Mouse (Mus musculus): ENCODE results near the gene Umad1. TPM values are rescaled to one million over a fixed set of nuclear protein-coding genes. Genes with fewer than 3 reads are reported as not detected.
A peak's percentile ranks its signal among the peaks of the same experiment; 100 is the strongest.

Gene Umad1
- polyA plus RNA-seq, 1 experiment from 2014 or later, result 17.9 TPM

- no peak overlapping the region for H3K27ac ChIP-seq (replicated peaks)
- H3K27me3 ChIP-seq (ENCODE audit: control insufficient read depth, insufficient read depth, low read length), result no peaks in the 10 kb centered on the region
- ATAC-seq (ENCODE audit: low FRiP score, low TSS enrichment) (no peak), DNase-seq (ENCODE audit: low spot score) (no peak)
- no peak overlapping the region for H3K4me3 ChIP-seq (ENCODE audit: low read depth, low read length)
- H3K36me3 ChIP-seq (ENCODE audit: control insufficient read depth, insufficient read depth, low read length), result no peaks in the 10 kb centered on the region
- TF ChIP-seq CTCF (IDR thresholded peaks at IDR 0.05; ENCODE audit: low read depth), result no peak
- no peak for TF ChIP-seq EP300 (optimal IDR thresholded peaks at IDR 0.05)
- no peaks in the 10 kb centered on the region for H3K4me1 ChIP-seq (replicated peaks; ENCODE audit: control insufficient read depth, insufficient read depth)
- no peaks in the 10 kb centered on the region for H3K9me3 ChIP-seq (ENCODE audit: control insufficient read depth, low read length)
- H3K4me2 ChIP-seq (replicated peaks; ENCODE audit: low read depth), result no peak overlapping the region
- H3K9ac ChIP-seq (ENCODE audit: low read length), result no peak overlapping the region
- WGBS, result 55% methylated on average over 2 of the region's 2 CpGs
These were observed 109.2 kb downstream of the Umad1 start for GRCm38 (mm10) chr6:8368198-8368864.

- WGBS, result 58% methylated on average over 3 of the region's 3 CpGs
- no peaks in the 10 kb centered on the region for H3K27me3 ChIP-seq (ENCODE audit: control insufficient read depth, insufficient read depth, low read length)
- ATAC-seq (ENCODE audit: low FRiP score, low TSS enrichment), result peak; percentile 53; the same call in 1 of the 2 replicates
These were observed 111.5 kb downstream of the Umad1 start for GRCm38 (mm10) chr6:8370624-8371023.

GRCm38 (mm10) chr6:8373051-8373450 is 114.0 kb downstream of the Umad1 start:
- no peak overlapping the region for H3K4me2 ChIP-seq (replicated peaks; ENCODE audit: low read depth)
- no peaks in the 10 kb centered on the region for H3K9me3 ChIP-seq (ENCODE audit: control insufficient read depth, low read length)
- DNase-seq (ENCODE audit: low spot score) (no peak), ATAC-seq (ENCODE audit: low FRiP score, low TSS enrichment) (no peak)
- no peaks in the 10 kb centered on the region for H3K27me3 ChIP-seq (ENCODE audit: control insufficient read depth, insufficient read depth, low read length)
- 61% methylated on average over 2 of the region's 2 CpGs for WGBS
- no peaks in the 10 kb centered on the region for H3K4me1 ChIP-seq (replicated peaks; ENCODE audit: control insufficient read depth, insufficient read depth)
- H3K27ac ChIP-seq (replicated peaks), result no peak overlapping the region
- H3K4me3 ChIP-seq (ENCODE audit: low read depth, low read length), result no peak overlapping the region
- TF ChIP-seq EP300 (optimal IDR thresholded peaks at IDR 0.05), result no peak
- TF ChIP-seq CTCF (IDR thresholded peaks at IDR 0.05; ENCODE audit: low read depth), result no peak
- no peaks in the 10 kb centered on the region for H3K36me3 ChIP-seq (ENCODE audit: control insufficient read depth, insufficient read depth, low read length)
- no peak overlapping the region for H3K9ac ChIP-seq (ENCODE audit: low read length)

More at GRCm38 (mm10) chr6:8370624-8371023, 111.5 kb downstream of the Umad1 start:
- no peaks in the 10 kb centered on the region for H3K36me3 ChIP-seq (ENCODE audit: control insufficient read depth, insufficient read depth, low read length)
- no peak for DNase-seq (ENCODE audit: low spot score)
- TF ChIP-seq CTCF (IDR thresholded peaks at IDR 0.05; ENCODE audit: low read depth) (no peak), EP300 (optimal IDR thresholded peaks at IDR 0.05) (no peak)
- no peaks in the 10 kb centered on the region for H3K9me3 ChIP-seq (ENCODE audit: control insufficient read depth, low read length)
- no peak overlapping the region for H3K9ac ChIP-seq (ENCODE audit: low read length)
- no peaks in the 10 kb centered on the region for H3K4me1 ChIP-seq (replicated peaks; ENCODE audit: control insufficient read depth, insufficient read depth)
- H3K27ac ChIP-seq (replicated peaks), result no peak overlapping the region
- H3K4me3 ChIP-seq (ENCODE audit: low read depth, low read length), result no peak overlapping the region
- H3K4me2 ChIP-seq (replicated peaks; ENCODE audit: low read depth), result no peak overlapping the region

- WGBS, result 52% methylated on average over 8 of the region's 8 CpGs
- TF ChIP-seq EP300 (optimal IDR thresholded peaks at IDR 0.05), result no peak
- TF ChIP-seq CTCF (IDR thresholded peaks at IDR 0.05; ENCODE audit: low read depth), result no peak
- no peaks in the 10 kb centered on the region for H3K27me3 ChIP-seq (ENCODE audit: control insufficient read depth, insufficient read depth, low read length)
- no peak for DNase-seq (ENCODE audit: low spot score)
- no peaks in the 10 kb centered on the region for H3K4me1 ChIP-seq (replicated peaks; ENCODE audit: control insufficient read depth, insufficient read depth)
- H3K4me2 ChIP-seq (replicated peaks; ENCODE audit: low read depth), result no peak overlapping the region
- no peak overlapping the region for H3K9ac ChIP-seq (ENCODE audit: low read length)
- no peaks in the 10 kb centered on the region for H3K36me3 ChIP-seq (ENCODE audit: control insufficient read depth, insufficient read depth, low read length)
- no peak overlapping the region for H3K27ac ChIP-seq (replicated peaks)
- no peaks in the 10 kb centered on the region for H3K9me3 ChIP-seq (ENCODE audit: control insufficient read depth, low read length)
- ATAC-seq (ENCODE audit: low FRiP score, low TSS enrichment), result no peak
- no peak overlapping the region for H3K4me3 ChIP-seq (ENCODE audit: low read depth, low read length)
These were observed 114.8 kb downstream of the Umad1 start for GRCm38 (mm10) chr6:8373851-8374250.

- WGBS, result 56% methylated on average over 6 of the region's 6 CpGs
- H3K27ac ChIP-seq (replicated peaks), result no peak overlapping the region
- no peak for ATAC-seq (ENCODE audit: low FRiP score, low TSS enrichment)
These were observed 115.2 kb downstream of the Umad1 start for GRCm38 (mm10) chr6:8374290-8374689.

GRCm38 (mm10) chr6:8374712-8375111 is 115.6 kb downstream of the Umad1 start:
- no peak overlapping the region for H3K9ac ChIP-seq (ENCODE audit: low read length)
- no peak for DNase-seq (ENCODE audit: low spot score)
- no peaks in the 10 kb centered on the region for H3K36me3 ChIP-seq (ENCODE audit: control insufficient read depth, insufficient read depth, low read length)
- no peak for ATAC-seq (ENCODE audit: low FRiP score, low TSS enrichment)
- TF ChIP-seq EP300 (optimal IDR thresholded peaks at IDR 0.05) (no peak), CTCF (IDR thresholded peaks at IDR 0.05; ENCODE audit: low read depth) (no peak)
- no peak overlapping the region for H3K27ac ChIP-seq (replicated peaks)
- no peaks in the 10 kb centered on the region for H3K9me3 ChIP-seq (ENCODE audit: control insufficient read depth, low read length)
- H3K4me3 ChIP-seq (ENCODE audit: low read depth, low read length), result no peak overlapping the region
- no peaks in the 10 kb centered on the region for H3K4me1 ChIP-seq (replicated peaks; ENCODE audit: control insufficient read depth, insufficient read depth)
- 89% methylated on average over 4 of the region's 4 CpGs for WGBS
- no peaks in the 10 kb centered on the region for H3K27me3 ChIP-seq (ENCODE audit: control insufficient read depth, insufficient read depth, low read length)
- H3K4me2 ChIP-seq (replicated peaks; ENCODE audit: low read depth), result no peak overlapping the region

More at GRCm38 (mm10) chr6:8374290-8374689, 115.2 kb downstream of the Umad1 start:
- no peaks in the 10 kb centered on the region for H3K27me3 ChIP-seq (ENCODE audit: control insufficient read depth, insufficient read depth, low read length)
- no peaks in the 10 kb centered on the region for H3K9me3 ChIP-seq (ENCODE audit: control insufficient read depth, low read length)
- H3K4me1 ChIP-seq (replicated peaks; ENCODE audit: control insufficient read depth, insufficient read depth), result no peaks in the 10 kb centered on the region
- DNase-seq (ENCODE audit: low spot score), result no peak
- H3K4me2 ChIP-seq (replicated peaks; ENCODE audit: low read depth), result no peak overlapping the region
- no peaks in the 10 kb centered on the region for H3K36me3 ChIP-seq (ENCODE audit: control insufficient read depth, insufficient read depth, low read length)
- H3K4me3 ChIP-seq (ENCODE audit: low read depth, low read length), result no peak overlapping the region
- TF ChIP-seq CTCF (IDR thresholded peaks at IDR 0.05; ENCODE audit: low read depth), result no peak
- no peak overlapping the region for H3K9ac ChIP-seq (ENCODE audit: low read length)
